In genomic region chr11:11871197-11871813, GRCm38 (mm10) we compare ENCODE assay signal across 13 mouse cellular contexts. TPM values are rescaled to one million over a fixed set of nuclear protein-coding genes. Genes with fewer than 3 reads are reported as not detected.
A peak's percentile ranks its signal among the peaks of the same experiment; 100 is the strongest.
DNase-seq lines count a peak whose midpoint lies in the region; ATAC-seq and TF ChIP-seq lines count a peak whose summit lies in the region.
"Had no signal": no experiment of that assay in that cellular context is flagged by ENCODE, and none has a peak within 500 bp of the region (broad histone marks: within the 10 kb centered on the region; RNA-seq: fewer than 3 reads in every experiment).

No protein-coding gene starts in this region.

- H3K4me3 ChIP-seq in kidney, postnatal 0 days (replicated peaks; ENCODE audit: low read depth, low read length), result no peak overlapping the region
- H3K4me3 ChIP-seq in embryonic facial prominence, embryonic 11.5 days (ENCODE audit: low read depth, low read length), result no peak overlapping the region
- H3K4me3 ChIP-seq in heart, embryonic 11.5 days (ENCODE audit: low read depth, low read length), result no peak overlapping the region
- no peak overlapping the region for H3K4me3 ChIP-seq in limb, embryonic 15.5 days
- H3K4me3 ChIP-seq: megakaryocyte, embryonic 14.5 days; neural tube, embryonic 13.5 days had no signal

- H3K9ac ChIP-seq in kidney, postnatal 0 days (ENCODE audit: low read depth, low read length), result no peak overlapping the region
- H3K9ac ChIP-seq in embryonic facial prominence, embryonic 11.5 days (replicated peaks; ENCODE audit: low read length), result no peak overlapping the region
- H3K9ac ChIP-seq in heart, embryonic 11.5 days (ENCODE audit: low read depth, low read length), result no peak overlapping the region
- H3K9ac ChIP-seq in limb, embryonic 15.5 days, result no peak overlapping the region
- H3K9ac ChIP-seq: neural tube, embryonic 13.5 days had no signal

- TF ChIP-seq CTCF in kidney, postnatal 0 days (IDR thresholded peaks at IDR 0.05; ENCODE audit: low read depth), result no peak

- no peak for ATAC-seq in kidney, postnatal 0 days (replicated peaks; ENCODE audit: low FRiP score, low read depth)
- ATAC-seq in embryonic facial prominence, embryonic 11.5 days (replicated peaks; ENCODE audit: insufficient number of reproducible peaks, low FRiP score, low TSS enrichment, low read depth), result no peak
- no peak for ATAC-seq in heart, embryonic 11.5 days (replicated peaks; ENCODE audit: insufficient number of reproducible peaks, low FRiP score, low TSS enrichment)
- ATAC-seq in limb, embryonic 15.5 days (ENCODE audit: insufficient number of reproducible peaks, low FRiP score, low TSS enrichment, low read depth), result no peak

- H3K27me3 ChIP-seq in kidney, postnatal 0 days (ENCODE audit: insufficient read depth, low read length), result no peaks in the 10 kb centered on the region
- no peaks in the 10 kb centered on the region for H3K27me3 ChIP-seq in embryonic facial prominence, embryonic 11.5 days (ENCODE audit: control insufficient read depth, insufficient read depth, low read length)
- no peaks in the 10 kb centered on the region for H3K27me3 ChIP-seq in heart, embryonic 11.5 days (ENCODE audit: control insufficient read depth, insufficient read depth, low read length)
- no peaks in the 10 kb centered on the region for H3K27me3 ChIP-seq in limb, embryonic 15.5 days
- H3K27me3 ChIP-seq: neural tube, embryonic 13.5 days had no signal

- H3K27ac ChIP-seq in kidney, postnatal 0 days, result 0 out of 2 replicates have a peak overlapping the region, but pooled peaks have one; percentile 8
- peak overlapping the region; percentile 25 for H3K27ac ChIP-seq in embryonic facial prominence, embryonic 11.5 days (replicated peaks; ENCODE audit: low read depth, low read length)
- H3K27ac ChIP-seq in heart, embryonic 11.5 days (ENCODE audit: low read depth, low read length), result peak overlapping the region; percentile 74
- H3K27ac ChIP-seq in limb, embryonic 15.5 days, result peak overlapping the region; percentile 93
- H3K27ac ChIP-seq: neural tube, embryonic 13.5 days had no signal

- H3K4me2 ChIP-seq in kidney, postnatal 0 days (ENCODE audit: low read length), result no peak overlapping the region
- no peak overlapping the region for H3K4me2 ChIP-seq in embryonic facial prominence, embryonic 11.5 days (ENCODE audit: low read depth, low read length)
- H3K4me2 ChIP-seq in heart, embryonic 11.5 days, result no peak overlapping the region
- no peak overlapping the region for H3K4me2 ChIP-seq in limb, embryonic 15.5 days
- H3K4me2 ChIP-seq: neural tube, embryonic 13.5 days had no signal

- peak; percentile 53 for DNase-seq in kidney, postnatal 0 days (ENCODE audit: low spot score)
- DNase-seq in kidney, adult 8-10 months, result no peak
- no peak for DNase-seq in embryonic facial prominence, embryonic 11.5 days (ENCODE audit: low spot score)
- no peak for DNase-seq in MN1 (ENCODE audit: low spot score)
- DNase-seq in layer of hippocampus, adult 9-11 months, result no peak
- DNase-seq: adrenal gland, adult 2 months; gastrocnemius, postnatal 14 days; kidney, adult 18-20 months; thymus, postnatal 25 days had no signal

- H3K4me1 ChIP-seq in kidney, postnatal 0 days (replicated peaks; ENCODE audit: insufficient read depth, low read length), result peaks cover 25% of the 10 kb centered on the region
- H3K4me1 ChIP-seq in embryonic facial prominence, embryonic 11.5 days (ENCODE audit: control insufficient read depth, insufficient read depth, low read length), result peaks cover 3% of the 10 kb centered on the region
- H3K4me1 ChIP-seq in heart, embryonic 11.5 days (ENCODE audit: control insufficient read depth, insufficient read depth, low read length), result peaks cover 30% of the 10 kb centered on the region
- peaks cover 46% of the 10 kb centered on the region for H3K4me1 ChIP-seq in limb, embryonic 15.5 days

- H3K9me3 ChIP-seq in kidney, postnatal 0 days (replicated peaks; ENCODE audit: low read length), result no peaks in the 10 kb centered on the region
- no peaks in the 10 kb centered on the region for H3K9me3 ChIP-seq in embryonic facial prominence, embryonic 11.5 days (replicated peaks; ENCODE audit: control insufficient read depth, low read length)
- no peaks in the 10 kb centered on the region for H3K9me3 ChIP-seq in heart, embryonic 11.5 days (replicated peaks; ENCODE audit: control insufficient read depth, low read length)
- no peaks in the 10 kb centered on the region for H3K9me3 ChIP-seq in limb, embryonic 15.5 days
- H3K9me3 ChIP-seq: megakaryocyte, embryonic 14.5 days; neural tube, embryonic 13.5 days had no signal

- H3K36me3 ChIP-seq in kidney, postnatal 0 days (ENCODE audit: insufficient read depth, low read length), result no peaks in the 10 kb centered on the region
- no peaks in the 10 kb centered on the region for H3K36me3 ChIP-seq in embryonic facial prominence, embryonic 11.5 days (replicated peaks; ENCODE audit: control insufficient read depth, insufficient read depth, low read depth, low read length)
- H3K36me3 ChIP-seq in heart, embryonic 11.5 days (ENCODE audit: control insufficient read depth, insufficient read depth, low read length), result no peaks in the 10 kb centered on the region
- H3K36me3 ChIP-seq in limb, embryonic 15.5 days, result no peaks in the 10 kb centered on the region
- H3K36me3 ChIP-seq: neural tube, embryonic 13.5 days had no signal

- 46% methylated on average over 5 of the region's 5 CpGs for WGBS in kidney, postnatal 0 days
- 35% methylated on average over 5 of the region's 5 CpGs for WGBS in embryonic facial prominence, embryonic 11.5 days
- 27% methylated on average over 5 of the region's 5 CpGs for WGBS in heart, embryonic 11.5 days (ENCODE audit: insufficient replicate concordance)
- WGBS in limb, embryonic 15.5 days, result 48% methylated on average over 5 of the region's 5 CpGs

RNA-seq across cellular contexts. Expression of gene Ddc, which starts 26.6 kb away (rescaled TPM):
- 14.2 and 17.4 TPM in 2 replicates for polyA plus RNA-seq in kidney, postnatal 0 days (2015; fragmentation: Nextera tagmentation; extraction: Ambion mirVana)
- 9.6 and 10.4 TPM in 2 replicates for polyA plus RNA-seq in embryonic facial prominence, embryonic 11.5 days (2014; fragmentation: Nextera tagmentation; extraction: Ambion mirVana)
- polyA plus RNA-seq in heart, embryonic 11.5 days (2014; fragmentation: Nextera tagmentation; extraction: Ambion mirVana), result 39.7 and 44.5 TPM in 2 replicates
- 17.6 and 35.9 TPM in 2 replicates for polyA plus RNA-seq in limb, embryonic 15.5 days (2015; fragmentation: Nextera tagmentation; extraction: Ambion mirVana)

Comparison
In these comparisons a context has a peak if more than half of its experiments do, and no peak if none do; other contexts are left out.
1. H3K27ac ChIP-seq: peak in every context shown above with its lines; median percentile 93 in limb, embryonic 15.5 days; 74 in heart, embryonic 11.5 days; 25 in embryonic facial prominence, embryonic 11.5 days; 8 in kidney, postnatal 0 days.